ENCODE assay signal across 13 mouse cellular contexts in the genomic region with DNA sequence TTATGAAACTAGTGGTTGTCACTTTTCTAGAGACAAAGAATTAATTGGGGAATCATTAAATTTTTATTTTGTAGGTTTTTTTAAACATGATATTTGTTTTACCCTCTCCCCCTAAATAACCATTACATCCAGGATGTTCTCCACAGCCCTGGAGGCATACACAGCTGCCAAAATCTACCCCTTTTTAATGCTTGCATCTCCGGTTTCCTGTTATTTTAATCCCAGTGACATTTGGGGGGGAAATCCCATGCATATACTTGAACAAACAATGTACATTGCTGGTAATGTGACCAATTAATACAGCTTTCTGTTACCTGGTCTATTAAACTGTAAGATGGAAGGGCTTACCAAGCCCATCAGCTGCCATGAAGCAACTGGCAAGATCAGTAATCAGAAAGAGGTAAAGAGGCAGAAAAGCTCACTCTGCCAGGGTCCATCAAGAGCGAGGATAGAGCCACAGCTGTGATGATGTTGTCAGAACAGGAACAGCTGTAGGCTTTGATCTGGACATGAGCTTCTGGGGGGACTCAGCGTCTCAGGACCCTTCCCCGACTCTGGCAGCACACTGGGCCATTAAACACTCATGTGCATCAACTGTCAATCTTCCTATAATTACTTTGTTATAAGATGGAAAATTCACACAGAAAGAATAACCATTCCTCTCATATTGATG.
"Had no signal": no experiment of that assay in that cellular context is flagged by ENCODE, and none has a peak within 500 bp of the region (broad histone marks: within the 10 kb centered on the region; RNA-seq: fewer than 3 reads in every experiment).

No protein-coding gene starts in this region.

- H3K4me3 ChIP-seq: left cerebral cortex, adult 2 months; midbrain, embryonic 12.5 days; neural tube, embryonic 13.5 days had no signal

- H3K4me2 ChIP-seq: midbrain, embryonic 12.5 days; neural tube, embryonic 13.5 days had no signal

- DNase-seq: kidney, adult 18-20 months; kidney, postnatal 25 days; lung, adult 2 months; lung, postnatal 36 days; right cerebral cortex, adult 18-20 months; right cerebral cortex, postnatal 25 days; thymus, postnatal 36 days had no signal

- H3K27ac ChIP-seq: left cerebral cortex, adult 2 months; liver, embryonic 14.5 days; midbrain, embryonic 12.5 days; neural tube, embryonic 13.5 days had no signal

- H3K27me3 ChIP-seq: midbrain, embryonic 12.5 days; neural tube, embryonic 13.5 days had no signal

- H3K36me3 ChIP-seq: midbrain, embryonic 12.5 days had no signal

- H3K4me1 ChIP-seq: midbrain, embryonic 12.5 days; neural tube, embryonic 13.5 days had no signal

- ATAC-seq: lung, postnatal 0 days; midbrain, embryonic 16.5 days had no signal

- H3K9me3 ChIP-seq: midbrain, embryonic 12.5 days; neural tube, embryonic 13.5 days had no signal

- H3K9ac ChIP-seq: liver, embryonic 14.5 days; midbrain, embryonic 12.5 days; neural tube, embryonic 13.5 days had no signal
